Mouse (Mus musculus) MN1 (cell line): Measurements from ENCODE around the gene Rln1.

Experiments used
- DNase-seq: peaks from one replicate; pipeline ENCODE4 v3.0.0-alpha.2; 2016; ENCODE audit warnings: low spot score

Gene Rln1

DNA sequence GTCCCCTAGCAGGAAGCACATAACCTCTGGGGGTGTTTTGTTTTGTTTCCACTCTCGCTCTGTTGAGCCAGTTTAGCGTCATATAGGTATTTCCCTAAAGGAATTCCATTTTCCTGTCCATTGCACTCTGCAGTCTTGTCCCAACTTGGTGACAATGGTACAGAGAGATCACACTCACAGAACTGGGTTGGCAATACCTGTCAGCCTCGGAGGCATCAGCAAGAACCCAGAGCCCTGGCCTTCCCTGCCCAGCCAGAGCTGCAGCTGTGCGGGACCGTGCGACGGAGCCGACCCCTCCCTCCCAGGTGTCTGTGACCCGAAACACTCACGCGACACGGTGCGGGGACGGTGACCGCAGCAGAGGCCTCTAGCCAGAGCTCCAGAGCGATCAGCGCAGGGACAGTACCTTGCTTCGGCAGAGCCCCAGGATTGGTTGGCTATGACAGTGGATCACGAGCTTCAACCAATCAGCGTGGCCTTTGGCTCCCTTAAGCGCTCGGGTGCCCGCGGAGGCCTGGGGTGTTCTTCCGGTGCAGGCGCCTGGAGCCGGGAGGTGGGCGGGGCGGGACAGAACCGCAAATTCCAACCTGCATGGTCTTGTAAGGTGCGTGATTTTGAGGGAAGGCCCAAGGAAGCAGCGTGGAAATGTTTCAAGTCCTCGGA is 27.1 kb upstream of the Rln1 start:
- peak; percentile 92 for DNase-seq

DNA sequence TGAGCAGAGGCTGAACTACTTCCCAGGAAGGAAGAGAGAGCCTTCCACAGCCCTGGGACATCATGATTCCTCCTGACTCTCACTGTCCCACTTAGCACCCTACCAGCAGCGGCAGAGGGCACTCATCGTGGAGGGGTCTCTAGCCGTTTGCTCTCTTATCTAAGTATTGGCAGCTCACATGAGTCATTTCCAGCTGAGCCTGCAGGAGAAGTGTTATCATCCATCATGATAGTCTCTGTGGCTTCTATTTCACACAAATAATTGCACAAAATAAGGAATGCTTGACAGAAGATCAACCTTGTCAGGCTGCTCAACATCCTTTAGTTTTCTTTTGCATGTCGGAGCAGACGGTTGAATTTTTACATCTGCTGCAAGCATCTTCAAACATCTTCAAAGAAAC is 25.8 kb upstream of the Rln1 start:
- DNase-seq: no peak

DNA sequence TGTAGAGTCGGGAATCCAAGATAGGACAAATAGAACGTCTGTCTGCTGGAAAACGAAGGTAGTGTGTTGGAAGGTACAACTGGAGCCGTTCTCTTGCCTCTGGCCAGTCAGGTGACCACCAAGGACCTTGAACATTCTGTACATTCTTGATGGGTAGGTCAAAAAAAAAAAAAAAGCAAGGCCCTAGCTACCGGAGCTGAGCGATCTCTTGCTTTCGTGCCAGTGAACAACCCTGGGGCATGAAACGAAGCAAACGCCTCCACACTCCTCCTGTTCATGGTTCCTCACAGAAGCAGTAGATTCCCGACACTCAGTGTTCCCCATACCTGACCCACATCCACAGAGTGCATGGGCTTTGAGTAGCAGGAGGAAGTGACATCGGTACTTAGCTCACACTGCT is 21.8 kb upstream of the Rln1 start:
- DNase-seq: no peak

DNA sequence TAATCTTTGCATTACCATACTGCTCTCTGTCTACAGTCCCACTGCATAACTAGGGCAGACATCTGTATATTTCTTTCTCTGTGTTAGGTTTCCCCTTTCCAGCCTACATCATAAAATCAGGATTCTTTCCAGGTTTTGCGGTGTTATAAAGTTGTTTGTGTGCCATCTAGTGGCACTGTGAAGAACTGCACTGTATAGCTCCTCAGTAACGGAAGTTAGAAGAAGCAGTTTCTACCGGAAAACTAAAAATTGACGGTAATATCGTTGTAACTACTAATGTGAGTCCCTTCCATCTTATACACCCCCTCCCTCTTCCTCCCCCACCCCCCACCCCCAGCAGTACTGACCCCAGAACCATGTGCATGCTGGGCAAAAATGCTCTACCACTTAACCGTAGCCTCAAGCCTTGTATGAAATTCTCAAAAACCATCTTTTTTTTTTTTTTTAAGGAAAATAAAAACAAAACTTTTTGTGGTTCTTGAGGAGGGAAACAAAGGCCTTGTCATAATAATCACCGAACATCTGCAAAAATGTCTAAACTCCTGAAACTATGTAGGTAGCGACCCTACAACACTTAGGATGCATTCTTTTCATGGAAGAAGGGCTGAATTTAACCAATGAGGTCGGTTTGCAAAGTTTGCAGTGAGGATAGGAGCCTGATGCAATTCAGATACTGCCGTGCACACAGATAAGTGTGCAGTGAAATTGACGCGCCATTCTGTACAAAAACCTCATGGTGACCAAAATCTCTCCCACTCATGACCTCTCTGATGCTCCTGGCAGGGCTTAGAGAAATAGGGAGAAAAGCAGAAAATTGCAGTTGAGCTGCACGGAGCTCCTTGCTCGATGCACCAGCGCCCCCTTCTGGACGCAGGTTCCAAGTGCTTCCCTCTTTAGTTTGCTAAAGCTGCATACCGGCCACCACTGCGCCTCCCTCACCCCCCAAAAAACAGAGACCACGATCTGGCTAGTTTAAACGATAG is 20.7 kb upstream of the Rln1 start:
- DNase-seq: peak; percentile 82

DNA sequence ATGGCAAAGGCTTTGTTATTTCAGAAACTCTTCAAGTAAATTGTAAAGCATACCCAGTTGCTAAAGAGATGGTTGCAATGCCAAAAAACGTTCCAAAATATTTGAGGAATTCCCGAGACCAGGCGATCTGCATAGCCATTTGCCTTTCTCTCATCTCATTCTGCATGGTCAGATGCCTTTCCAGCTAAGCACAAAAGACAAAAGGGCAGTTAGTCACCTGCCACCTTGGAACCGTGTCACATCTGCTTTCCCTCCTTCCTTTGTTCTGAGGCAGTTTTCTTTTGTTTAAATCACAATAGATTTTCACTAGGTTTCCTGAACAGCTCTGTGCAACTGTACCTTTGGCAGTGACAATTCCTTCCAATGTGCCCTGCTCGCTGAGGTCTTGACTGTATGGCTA is 16.5 kb upstream of the Rln1 start:
- DNase-seq: no peak

DNA sequence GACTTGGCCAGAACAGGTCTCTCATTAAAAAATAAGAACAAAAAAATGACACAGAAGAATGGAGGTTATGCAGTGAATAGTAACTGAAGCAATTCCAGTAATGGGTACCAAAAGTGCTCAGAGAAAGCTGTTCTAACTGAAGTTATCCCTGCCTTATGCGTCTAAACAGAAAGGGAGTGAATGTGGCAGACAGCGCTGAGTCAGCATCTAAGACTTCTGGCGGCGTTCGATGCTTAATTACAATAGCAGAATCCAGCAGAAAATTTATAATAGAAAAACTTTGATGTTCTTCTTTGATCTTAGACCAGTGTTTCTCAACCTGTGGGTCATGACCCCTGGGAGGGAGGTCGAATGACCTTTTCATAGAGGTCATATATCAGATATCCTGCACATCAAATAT is 11.2 kb upstream of the Rln1 start:
- no peak for DNase-seq

DNA sequence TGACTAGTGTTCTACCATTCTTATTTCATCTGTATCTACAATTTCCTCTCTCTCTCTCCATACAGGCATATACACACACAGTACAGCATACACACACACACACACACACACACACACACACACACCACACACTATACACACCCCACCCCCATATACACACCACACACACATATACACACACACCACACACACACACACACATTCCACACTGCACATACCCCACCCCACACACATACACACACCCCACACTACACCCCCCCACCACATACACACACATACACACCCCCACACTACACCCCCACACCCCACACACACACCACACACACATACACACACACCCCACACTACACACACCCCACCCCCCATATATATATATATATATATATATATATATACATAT is 10.4 kb upstream of the Rln1 start:
- no peak for DNase-seq

DNA sequence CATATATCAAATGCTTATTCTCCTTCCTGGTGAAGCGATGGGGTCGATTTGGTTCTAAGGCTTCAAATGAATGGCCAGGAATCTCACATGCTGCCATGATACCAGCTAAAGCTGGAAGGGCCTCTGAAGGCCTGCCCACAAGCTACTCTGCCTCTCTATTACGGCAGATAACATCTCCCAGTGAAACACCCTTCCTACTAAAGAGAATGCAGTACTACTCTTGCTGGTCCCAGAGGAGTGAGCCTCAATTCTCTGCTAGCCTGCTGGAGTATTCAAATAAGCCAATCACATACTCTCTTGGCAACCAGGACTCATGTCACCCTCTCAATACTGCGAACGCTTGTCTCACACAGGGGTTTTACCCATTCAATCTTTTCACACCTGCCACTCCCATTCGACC is 7.8 kb upstream of the Rln1 start:
- DNase-seq: no peak

DNA sequence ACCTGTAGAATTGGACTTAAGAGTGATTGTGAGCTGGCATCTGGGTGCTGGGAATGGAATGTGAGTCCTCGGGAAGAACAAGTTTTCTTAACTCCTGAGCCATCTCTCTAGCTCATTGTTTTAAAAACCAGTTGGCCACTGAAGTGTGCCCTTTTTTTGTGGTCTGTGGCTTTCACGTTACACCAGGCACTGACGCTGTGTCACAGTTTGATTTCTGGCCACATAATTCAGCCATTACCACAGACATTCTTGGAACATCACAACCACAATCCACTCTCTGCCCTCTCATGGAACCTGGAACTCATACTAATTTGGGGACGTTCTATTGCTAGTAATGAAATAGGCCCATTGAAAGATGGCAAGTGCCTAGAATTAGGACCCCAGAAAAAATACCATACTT is 6.6 kb upstream of the Rln1 start:
- no peak for DNase-seq

DNA sequence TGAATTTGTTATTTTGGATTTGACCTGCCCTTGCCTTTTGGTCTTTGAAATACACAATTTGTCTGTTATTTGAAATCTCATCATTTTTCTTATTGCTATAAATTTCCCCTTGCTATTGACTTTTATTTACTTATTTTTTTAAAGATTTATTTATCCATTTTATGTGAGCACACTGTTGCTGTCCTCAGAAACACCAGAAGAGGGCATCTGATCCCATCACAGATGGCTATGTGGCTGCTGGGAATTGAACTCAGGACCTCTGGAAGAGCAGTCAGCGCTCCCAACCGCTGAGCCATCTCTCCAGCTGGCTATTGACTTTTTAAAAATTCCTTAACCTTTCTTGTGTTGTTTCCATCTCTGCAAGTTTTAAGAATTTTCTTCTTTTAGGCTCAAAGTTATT is 2.2 kb upstream of the Rln1 start:
- DNase-seq: no peak

DNA sequence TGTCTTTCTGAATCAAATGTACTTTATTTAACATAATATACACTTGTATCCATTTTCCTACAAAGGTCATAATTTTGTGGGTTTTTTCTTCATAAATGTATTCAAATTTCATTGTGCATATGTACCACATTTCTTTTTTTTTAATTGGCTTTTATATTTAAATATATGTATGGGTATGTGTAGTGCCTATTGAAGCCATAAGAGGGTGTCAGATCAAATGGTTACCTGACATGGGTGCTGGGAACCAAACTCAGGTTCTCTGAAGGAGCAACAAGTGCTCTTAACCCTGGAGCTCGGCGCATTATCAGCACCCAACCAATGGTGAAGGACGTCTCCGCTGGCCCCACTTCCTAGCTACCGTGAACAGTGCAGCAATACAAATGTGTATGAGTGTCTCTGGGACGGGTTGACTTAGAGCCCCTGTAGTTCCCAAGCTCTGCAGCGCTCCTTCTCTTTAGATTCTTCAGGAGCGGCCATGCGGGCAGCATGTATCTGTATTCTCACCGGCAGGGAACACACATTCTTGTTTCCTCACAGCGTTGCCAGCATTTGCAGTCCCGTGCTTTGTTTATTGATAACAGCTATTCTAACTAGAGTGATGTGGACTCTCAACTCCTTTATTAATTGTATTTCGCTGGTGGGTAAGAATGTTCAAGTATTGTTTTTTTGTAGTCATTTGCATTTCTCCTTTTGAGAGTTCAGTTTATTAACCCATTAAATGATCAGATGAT is 7.5 kb downstream of the Rln1 start:
- no peak for DNase-seq

DNA sequence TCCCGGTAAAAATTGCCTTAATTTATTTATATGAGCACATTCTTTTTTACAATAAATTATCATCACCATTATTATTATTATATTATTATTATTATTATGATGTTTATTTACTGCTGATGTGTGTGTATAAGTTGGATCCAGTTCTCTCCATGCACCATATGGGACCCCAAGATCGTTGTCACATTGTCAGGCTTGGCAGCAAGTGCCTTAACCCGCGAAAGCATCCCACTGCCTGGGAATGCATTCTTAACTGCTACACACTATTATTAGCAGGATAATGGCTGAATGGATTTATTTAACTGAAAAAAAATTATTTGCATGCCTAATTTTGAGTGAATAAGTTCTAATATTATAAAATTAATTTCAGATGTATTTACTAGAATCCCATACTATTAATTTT is 8.1 kb downstream of the Rln1 start:
- no peak for DNase-seq

DNA sequence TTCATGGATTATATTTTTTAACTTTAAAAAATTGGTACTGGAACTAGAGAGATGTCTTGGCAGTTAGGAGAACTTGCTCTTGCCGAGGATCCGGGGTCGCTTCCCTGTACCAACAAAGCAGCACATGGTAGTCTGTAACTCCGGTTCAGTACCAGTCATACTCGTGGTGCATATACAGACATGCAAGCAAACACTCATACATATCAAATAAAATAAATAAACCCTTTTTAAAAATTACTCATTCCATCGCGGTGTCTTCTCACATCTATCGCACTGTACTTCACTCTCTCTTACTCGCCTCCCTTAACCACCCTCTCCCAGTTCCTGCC is 8.7 kb downstream of the Rln1 start:
- no peak for DNase-seq

DNA sequence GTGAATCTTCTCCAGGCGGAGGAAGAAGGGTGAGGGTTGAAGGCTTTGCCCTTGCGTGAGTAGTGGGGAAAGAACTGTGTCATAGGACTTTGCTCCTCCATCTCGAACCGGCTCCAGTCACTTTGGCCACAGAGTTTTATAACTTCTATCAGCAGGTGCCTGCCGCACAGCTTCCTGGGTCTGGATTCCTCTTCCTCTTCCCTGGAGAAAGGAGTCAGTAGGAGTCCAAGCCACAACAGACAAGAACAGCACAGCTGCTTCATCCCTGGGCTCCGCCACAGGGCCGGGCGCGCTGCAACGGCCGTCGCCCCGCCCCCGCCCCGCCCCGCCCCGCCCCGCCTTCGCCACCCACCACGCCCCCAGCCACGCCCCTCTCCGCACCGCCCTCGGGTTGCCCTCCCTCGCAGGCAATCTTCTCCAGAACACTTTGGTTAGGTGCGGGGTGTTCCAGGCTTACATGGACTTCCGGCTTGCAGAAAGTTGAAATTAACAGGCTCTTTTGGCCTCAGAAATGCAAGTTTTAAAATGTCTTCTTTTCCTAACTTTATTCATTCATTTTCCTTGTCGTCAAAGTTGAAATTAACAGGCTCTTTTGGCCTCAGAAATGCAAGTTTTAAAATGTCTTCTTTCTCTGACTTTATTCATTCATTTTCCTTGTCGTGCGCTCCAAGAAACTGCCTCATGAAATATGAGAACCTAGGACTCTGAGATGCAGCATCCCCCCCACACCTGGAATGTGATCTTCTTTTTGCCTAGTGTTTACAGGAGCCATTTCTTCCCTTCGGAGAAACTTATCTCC is 9.2 kb downstream of the Rln1 start, which contains the start of gene Insl6:
Insl6 (minus strand) TSS at position 304 of the 799 bp plus-strand sequence.
- peak; percentile 71 for DNase-seq

DNA sequence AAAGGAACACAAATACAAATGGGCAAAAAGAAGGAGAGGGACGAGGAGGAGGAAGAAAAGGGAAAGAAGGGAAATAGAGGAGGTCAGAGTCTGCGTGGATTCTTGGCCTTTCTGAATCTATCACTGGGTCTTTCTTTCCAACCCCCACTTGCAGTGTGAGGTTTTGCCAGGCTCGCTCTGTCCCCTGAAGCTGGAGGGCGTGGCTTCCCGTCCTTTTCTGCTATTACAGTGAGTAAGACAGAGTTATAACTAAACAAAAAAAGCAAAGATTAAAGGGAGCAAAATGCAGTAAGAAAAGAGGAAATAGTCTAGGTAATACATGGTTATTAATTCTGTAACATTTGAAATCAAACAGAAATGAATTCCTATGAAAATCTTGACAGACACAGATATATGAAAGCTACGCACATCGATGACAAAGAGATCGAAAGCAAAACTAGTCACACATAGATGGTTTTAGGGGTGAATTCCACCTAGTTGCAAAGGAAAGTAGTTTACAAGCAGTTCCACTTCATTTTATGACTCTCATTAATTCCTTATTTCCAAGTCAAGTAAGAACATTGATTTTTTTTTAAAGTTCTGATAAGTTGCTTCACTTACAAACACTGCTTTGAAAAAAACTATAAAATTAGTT is 10.9 kb downstream of the Rln1 start:
- no peak for DNase-seq

DNA sequence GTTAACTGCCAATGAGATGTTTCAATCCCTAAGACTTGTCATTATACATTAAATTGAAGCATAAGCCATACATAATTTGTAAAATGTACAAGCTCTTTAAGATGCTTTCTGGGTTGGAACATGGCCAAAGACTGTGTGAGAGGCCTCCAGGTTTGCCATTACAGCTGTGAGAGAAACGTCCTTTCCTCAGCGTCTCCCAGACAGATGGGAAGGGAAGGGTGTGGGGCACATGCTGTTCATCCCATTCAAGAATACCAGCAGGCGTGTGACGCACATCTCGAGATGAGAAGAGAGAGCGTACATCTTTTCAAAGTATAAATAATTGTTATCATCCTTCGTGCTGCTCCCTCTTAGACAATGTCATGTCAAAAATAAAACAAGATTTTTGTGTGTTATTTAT is 21.8 kb downstream of the Rln1 start:
- DNase-seq: no peak

DNA sequence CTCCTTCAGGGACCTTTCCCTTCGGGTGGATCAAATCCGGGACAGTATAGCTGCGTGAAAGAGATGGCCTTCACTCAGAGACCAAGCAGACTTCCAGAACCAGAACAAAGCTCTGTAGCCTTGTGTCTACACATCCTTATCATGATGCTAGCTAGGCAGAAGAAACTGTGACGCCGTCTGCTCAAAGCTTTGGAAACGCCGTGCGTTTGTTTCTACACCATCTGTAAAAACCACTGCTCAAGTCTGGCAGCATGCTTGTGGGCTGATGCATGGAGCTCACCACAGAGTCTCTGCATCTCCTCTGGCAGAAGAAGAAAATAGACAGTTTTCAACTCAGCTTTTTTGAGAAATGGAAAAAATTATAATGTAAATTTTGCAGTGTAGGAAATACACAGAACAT is 22.7 kb downstream of the Rln1 start:
- DNase-seq: no peak

DNA sequence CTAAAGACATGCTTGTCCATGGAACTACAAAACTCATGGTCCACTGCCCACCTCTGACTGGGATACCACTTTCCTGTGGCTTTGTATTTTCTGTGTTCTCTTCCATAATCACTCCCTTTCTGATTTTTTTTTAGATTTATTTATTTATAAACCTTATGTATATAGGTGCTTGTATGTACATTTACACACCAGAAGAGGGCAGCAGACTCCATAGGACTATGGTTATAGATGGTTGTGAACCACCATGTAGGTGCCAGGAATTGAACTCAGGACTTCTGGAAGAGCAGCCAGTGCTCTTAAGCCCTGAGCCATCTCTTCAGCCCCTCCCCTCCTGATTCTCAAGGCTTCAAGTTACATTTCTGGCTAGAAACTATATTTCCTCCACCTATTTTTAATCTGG is 25.6 kb downstream of the Rln1 start:
- DNase-seq: no peak

DNA sequence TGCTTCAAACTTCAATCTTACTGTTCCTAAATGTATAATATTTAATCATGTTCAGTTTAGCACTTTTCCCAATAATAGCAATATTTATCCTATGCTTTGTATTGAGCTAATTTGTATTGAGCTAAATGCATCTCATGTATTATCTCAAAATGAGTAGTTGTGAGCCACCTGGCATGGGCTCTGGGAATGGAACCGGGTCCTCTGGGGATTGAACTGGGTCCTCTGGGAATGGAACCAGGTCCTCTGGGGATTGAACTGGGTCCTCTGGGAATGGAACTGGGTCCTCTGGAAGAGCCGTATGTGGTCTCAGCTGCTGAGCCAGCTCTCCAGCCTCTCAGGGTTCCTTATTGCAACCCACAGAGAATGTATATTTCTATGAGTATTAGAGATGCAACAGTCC is 32.4 kb downstream of the Rln1 start:
- no peak for DNase-seq

DNA sequence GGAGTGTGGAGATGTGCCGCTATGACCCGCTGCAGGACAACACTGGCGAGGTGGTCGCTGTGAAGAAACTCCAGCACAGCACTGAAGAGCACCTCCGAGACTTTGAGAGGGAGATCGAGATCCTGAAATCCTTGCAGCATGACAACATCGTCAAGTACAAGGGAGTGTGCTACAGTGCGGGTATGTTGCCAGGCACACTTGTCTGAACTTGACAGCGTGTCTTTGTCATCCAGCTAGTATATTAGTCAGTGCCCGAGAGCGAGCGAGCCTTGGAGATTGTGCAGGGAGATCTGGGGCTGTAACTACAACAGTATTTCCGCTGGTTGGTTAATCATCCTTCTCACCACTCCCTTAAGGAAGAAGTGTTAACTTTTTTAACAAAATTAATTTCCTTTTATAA is 33.6 kb downstream of the Rln1 start:
- no peak for DNase-seq

DNA sequence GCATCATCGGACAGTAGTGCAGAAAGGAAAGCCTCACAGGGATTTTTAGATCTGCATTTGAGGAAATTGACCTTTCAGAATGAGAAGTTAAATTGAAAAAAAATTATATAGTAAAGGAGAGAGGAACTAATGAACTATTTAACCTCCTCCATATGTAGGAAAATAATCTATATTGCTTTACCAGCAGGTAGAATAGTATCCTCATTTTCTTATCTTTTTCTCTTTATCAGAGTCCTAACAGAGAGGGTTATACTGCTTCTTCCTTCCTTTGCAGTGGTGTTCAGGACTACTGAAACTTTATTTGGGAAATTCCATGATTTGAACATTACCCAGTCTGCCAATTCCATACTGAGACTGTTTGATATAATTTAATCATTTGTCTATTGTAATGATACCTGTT is 37.1 kb downstream of the Rln1 start:
- DNase-seq: no peak

DNA sequence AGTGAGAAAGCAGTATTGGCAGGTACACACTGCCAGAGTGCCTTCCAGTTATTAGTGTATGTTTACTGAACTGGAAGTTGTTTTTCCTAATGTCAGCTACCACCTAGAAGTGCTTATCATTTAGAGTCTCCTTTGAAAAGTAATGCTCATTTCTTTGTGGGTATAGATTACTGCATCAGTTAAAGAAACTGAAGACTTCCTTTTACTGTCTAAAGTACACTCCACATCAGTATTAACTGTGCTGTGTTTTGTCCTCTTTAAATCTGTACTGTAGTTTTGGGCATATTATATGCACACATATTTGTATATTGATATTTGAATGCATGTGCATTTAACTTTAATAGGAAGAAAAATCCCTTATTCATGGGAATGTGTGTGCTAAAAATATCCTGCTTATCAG is 38.3 kb downstream of the Rln1 start:
- DNase-seq: no peak
